Mouse (Mus musculus) limb, embryonic 10.5 days (tissue): ENCODE results near the gene Cntnap5b. TPM values are rescaled to one million over a fixed set of nuclear protein-coding genes. Genes with fewer than 3 reads are reported as not detected.

Source experiments
- DNase-seq: peaks from one replicate; pipeline ENCODE4 v3.0.0-alpha.2; 2017; ENCODE audit warnings: low spot score
- H3K27ac ChIP-seq: fragments of 300-500 bp; sonication (generic); 2 replicates; pipeline ENCODE4 v1.5.1; 2016; ENCODE audit warnings: mild to moderate bottlenecking
- H3K27me3 ChIP-seq: fragments of 300-500 bp; sonication (generic); 2 replicates; pipeline ENCODE4 v1.6.1; 2016; ENCODE audit warnings: low read depth, mild to moderate bottlenecking; ENCODE audit not compliant: poor library complexity, severe bottlenecking
- H3K36me3 ChIP-seq: fragments of 300-500 bp; sonication (generic); 2 replicates; pipeline ENCODE4 v1.6.1; 2016; ENCODE audit warnings: mild to moderate bottlenecking, moderate library complexity
- H3K4me1 ChIP-seq: fragments of 300-500 bp; sonication (generic); 2 replicates; pipeline ENCODE4 v1.6.1; 2016
- H3K4me3 ChIP-seq: fragments of 300-500 bp; sonication (generic); 2 replicates; pipeline ENCODE4 v1.5.1; 2016; ENCODE audit warnings: mild to moderate bottlenecking, moderate library complexity
- H3K9me3 ChIP-seq: fragments of 300-500 bp; sonication (generic); replicated peaks from 2 replicates; pipeline ENCODE4 v1.6.1; 2016; ENCODE audit warnings: mild to moderate bottlenecking
- WGBS: fragments of 180-500 bp; shearing (Covaris S2); methylation state at CpG from one replicate; pipeline ENCODE4 v1.1.7; 2016; 5-methylcytosine and 5-hydroxymethylcytosine counted together
- polyA plus RNA-seq: library from polyadenylated mRNA; unstranded; fragments of >200 nt; fragmentation: Nextera tagmentation; extraction: Ambion mirVana; gene quantifications from 2 replicates; pipeline ENCODE4 v1.2.1, GENCODE M21; 2016

Cntnap5b gene
- polyA plus RNA-seq, 1 experiment from 2014 or later: not detected

- WGBS: 87% methylated on average over 3 of the region's 3 CpGs
Measured at GRCm38 (mm10) chr1:100331066-100331465, 558.5 kb downstream of the Cntnap5b start.

DNA sequence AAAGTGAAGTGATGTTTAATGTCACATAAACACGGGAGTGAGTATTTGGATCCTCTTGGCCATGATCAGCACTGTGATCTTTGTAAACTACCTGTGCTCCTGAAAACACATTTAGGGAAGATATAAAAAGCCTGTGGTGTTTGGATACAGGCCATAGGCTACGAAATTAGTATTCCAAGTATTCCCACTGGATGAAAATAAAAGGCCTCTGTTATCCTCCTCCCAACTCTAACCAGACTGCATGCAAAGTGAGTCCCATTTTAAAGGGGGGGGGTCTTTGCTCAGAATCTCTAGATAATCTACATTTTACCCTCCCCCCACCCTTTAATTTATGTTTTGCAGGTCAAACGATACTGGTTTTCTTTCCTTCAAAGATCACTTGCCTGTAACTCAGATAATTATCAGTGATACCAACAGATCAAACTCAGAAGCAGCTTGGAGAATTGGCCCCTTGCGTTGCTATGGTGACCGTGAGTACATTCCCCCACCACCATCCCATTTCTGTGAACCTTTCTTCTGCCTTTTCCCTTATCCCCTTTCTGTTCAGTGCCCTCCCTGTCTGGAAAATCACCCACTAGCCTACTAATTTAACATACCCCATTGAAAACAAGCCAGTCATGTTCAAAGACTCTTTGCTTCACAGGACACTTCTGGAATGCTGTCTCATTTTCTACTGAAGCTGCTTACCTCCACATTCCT is 597.0 kb downstream of the Cntnap5b start:
- no peak overlapping the region for H3K27ac ChIP-seq
- WGBS: 80% methylated on average over 5 of the region's 5 CpGs
- H3K4me1 ChIP-seq: no peaks in the 10 kb centered on the region
- no peaks in the 10 kb centered on the region for H3K36me3 ChIP-seq
- no peak for DNase-seq
- no peak overlapping the region for H3K4me3 ChIP-seq
- no peaks in the 10 kb centered on the region for H3K9me3 ChIP-seq
- H3K27me3 ChIP-seq: no peaks in the 10 kb centered on the region

More at GRCm38 (mm10) chr1:100331066-100331465, 558.5 kb downstream of the Cntnap5b start:
- Histone ChIP-seq H3K4me1 (no peaks in the 10 kb centered on the region), H3K27ac (no peak overlapping the region), H3K4me3 (no peak overlapping the region), H3K27me3 (no peaks in the 10 kb centered on the region), H3K36me3 (no peaks in the 10 kb centered on the region), H3K9me3 (no peaks in the 10 kb centered on the region)
- DNase-seq: no peak

DNA sequence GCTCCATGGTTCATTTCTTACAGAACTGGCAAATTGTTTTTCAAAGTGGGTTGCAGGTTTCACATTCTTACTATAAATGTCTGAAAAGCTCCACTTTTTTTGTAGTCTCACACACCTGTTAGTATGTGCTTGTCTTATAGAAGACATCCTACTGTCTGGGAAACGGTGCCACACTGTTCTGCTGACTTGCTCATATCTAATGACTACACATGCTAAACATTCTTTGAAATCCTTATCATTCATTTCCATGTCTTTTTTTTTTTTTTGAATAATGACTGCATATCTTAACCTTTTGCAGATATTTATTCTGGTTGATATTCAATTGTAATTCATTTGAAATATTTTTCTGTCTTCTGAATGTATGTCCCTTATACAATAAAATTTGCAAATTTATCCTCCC is 613.7 kb downstream of the Cntnap5b start:
- H3K4me3 ChIP-seq: no peak overlapping the region
- no peaks in the 10 kb centered on the region for H3K36me3 ChIP-seq
- H3K9me3 ChIP-seq: no peaks in the 10 kb centered on the region
- H3K4me1 ChIP-seq: no peaks in the 10 kb centered on the region
- DNase-seq: no peak
- no peaks in the 10 kb centered on the region for H3K27me3 ChIP-seq
- H3K27ac ChIP-seq: no peak overlapping the region
- WGBS: 89% methylated on average over 1 of the region's 1 CpGs

GRCm38 (mm10) chr1:100394034-100394433 is 621.5 kb downstream of the Cntnap5b start:
- DNase-seq: no peak
- no peaks in the 10 kb centered on the region for H3K9me3 ChIP-seq
- no peak overlapping the region for H3K27ac ChIP-seq
- H3K4me1 ChIP-seq: no peaks in the 10 kb centered on the region
- no peak overlapping the region for H3K4me3 ChIP-seq
- H3K27me3 ChIP-seq: no peaks in the 10 kb centered on the region
- H3K36me3 ChIP-seq: no peaks in the 10 kb centered on the region

DNA sequence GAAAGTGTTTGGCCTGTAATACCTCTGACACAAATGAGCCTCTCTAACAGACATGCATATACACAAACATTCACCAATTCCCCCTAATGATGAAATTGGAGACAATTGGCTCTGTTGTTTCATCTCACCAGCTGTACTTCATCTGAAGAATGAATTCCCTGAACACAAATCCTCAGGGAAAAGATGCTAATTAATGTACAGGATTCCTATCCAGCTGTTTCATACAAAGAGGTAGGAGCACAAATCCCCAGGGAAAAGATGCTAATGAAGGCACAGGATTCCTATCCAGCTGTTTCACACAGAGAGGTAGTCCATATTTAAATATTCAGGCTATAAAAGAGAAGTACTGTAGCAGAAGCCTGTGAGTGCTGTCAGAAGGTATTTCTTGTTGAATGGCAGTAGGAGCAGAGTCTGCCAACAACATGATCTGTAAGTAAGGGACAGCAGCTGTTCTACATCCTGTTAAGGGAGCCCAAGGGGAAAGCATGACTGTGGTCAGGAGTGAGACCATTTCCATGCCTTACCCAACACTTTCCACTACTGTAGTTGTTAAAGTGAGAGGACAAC is 644.2 kb downstream of the Cntnap5b start:
- Histone ChIP-seq H3K9me3 (no peaks in the 10 kb centered on the region), H3K4me1 (no peaks in the 10 kb centered on the region), H3K36me3 (no peaks in the 10 kb centered on the region), H3K27ac (no peak overlapping the region), H3K27me3 (no peaks in the 10 kb centered on the region), H3K4me3 (no peak overlapping the region)
- DNase-seq: no peak

- H3K27me3 ChIP-seq: no peaks in the 10 kb centered on the region
- no peak overlapping the region for H3K4me3 ChIP-seq
- no peaks in the 10 kb centered on the region for H3K9me3 ChIP-seq
- WGBS: 96% methylated on average over 1 of the region's 1 CpGs
- no peak overlapping the region for H3K27ac ChIP-seq
- H3K4me1 ChIP-seq: no peaks in the 10 kb centered on the region
- no peaks in the 10 kb centered on the region for H3K36me3 ChIP-seq
- no peak for DNase-seq
Measured at GRCm38 (mm10) chr1:100430038-100430774, 657.6 kb downstream of the Cntnap5b start.

DNA sequence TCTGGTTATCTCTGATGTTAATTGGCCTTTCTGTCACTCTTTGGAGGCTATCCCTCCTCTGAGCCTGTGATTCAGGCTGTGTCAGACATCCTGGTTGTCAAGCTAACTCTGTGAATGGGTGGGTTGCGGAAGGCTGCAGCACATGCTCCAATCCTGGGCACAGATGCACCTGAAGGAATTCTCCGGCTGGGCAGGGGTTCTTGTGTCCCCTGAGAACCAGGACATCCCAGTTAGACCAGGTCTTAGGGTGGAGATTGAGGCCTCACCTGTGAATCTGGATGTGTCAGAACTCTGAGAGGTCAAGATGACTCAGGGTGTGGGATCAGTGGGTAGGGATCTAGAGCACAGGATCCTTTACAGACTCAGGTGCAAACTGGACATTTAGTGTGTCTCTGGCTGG is 691.3 kb downstream of the Cntnap5b start:
- DNase-seq: no peak
- 92% methylated on average over 2 of the region's 2 CpGs for WGBS
- H3K4me3 ChIP-seq: no peak overlapping the region
- no peaks in the 10 kb centered on the region for H3K4me1 ChIP-seq
- H3K27me3 ChIP-seq: no peaks in the 10 kb centered on the region
- no peak overlapping the region for H3K27ac ChIP-seq
- H3K9me3 ChIP-seq: no peaks in the 10 kb centered on the region
- H3K36me3 ChIP-seq: no peaks in the 10 kb centered on the region

DNA sequence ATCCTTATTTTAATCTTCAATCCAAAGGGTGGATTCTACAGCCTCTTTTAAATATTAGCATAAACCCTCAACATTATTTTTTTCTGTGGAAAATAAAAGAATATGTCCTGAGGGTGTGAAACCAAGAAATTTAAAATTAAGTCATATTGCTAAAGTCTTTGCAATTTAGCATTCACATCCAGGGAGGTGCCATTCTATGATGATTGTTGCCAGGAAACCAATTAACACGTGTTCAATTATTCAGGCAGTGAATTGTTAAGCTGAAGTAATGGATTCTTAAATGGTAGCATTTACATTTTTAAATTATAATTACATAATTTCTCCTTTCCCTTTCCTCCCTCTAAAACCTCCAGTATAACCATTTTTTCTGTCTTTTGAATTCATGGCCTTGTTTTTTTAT is 692.7 kb downstream of the Cntnap5b start:
- Histone ChIP-seq H3K27ac (no peak overlapping the region), H3K4me3 (no peak overlapping the region), H3K36me3 (no peaks in the 10 kb centered on the region), H3K27me3 (no peaks in the 10 kb centered on the region), H3K4me1 (no peaks in the 10 kb centered on the region), H3K9me3 (no peaks in the 10 kb centered on the region)
- DNase-seq: no peak
- 90% methylated on average over 1 of the region's 1 CpGs for WGBS

DNA sequence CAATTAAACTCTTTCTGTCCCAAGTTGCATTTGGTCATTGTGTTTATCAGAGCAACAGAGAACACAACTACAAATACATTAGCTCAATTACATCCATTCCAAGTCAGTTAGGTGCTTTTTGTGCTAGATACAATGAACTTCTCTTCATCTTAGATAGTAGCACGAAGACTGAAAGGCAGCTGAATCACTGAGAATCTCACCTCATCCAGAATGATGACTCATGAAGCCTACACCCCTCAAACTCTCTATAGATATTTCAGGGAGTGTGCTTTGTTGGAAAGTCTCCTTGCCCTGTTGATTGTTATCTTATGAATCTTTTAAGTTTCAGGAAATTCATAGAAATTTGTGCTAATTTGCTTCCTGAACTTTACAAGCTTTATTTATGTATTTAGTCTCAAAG is 695.0 kb downstream of the Cntnap5b start:
- Histone ChIP-seq H3K27me3 (no peaks in the 10 kb centered on the region), H3K36me3 (no peaks in the 10 kb centered on the region), H3K4me3 (no peak overlapping the region), H3K27ac (no peak overlapping the region), H3K9me3 (no peaks in the 10 kb centered on the region), H3K4me1 (no peaks in the 10 kb centered on the region)
- DNase-seq: no peak
- WGBS: 84% methylated on average over 1 of the region's 1 CpGs

DNA sequence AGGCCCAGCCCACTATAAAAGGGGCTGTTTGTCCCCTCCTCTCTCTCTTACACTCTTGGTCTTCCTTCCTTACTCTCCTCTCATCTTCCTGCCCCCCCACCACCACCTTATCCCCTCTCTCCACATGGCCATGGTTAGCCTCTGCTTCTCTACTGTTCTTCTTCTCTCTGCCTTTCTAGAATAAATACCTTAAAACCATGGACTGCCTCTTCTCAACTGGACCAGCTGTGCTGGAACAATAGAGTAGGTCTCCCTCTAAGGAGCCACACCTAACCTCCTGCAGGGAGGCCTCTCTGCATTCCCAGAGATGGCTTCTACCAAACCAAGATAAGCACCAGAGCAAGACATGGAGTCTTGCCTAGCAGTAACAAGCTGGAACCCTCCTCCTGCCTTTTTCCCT is 737.3 kb downstream of the Cntnap5b start:
- H3K27ac ChIP-seq: no peak overlapping the region
- H3K9me3 ChIP-seq: no peaks in the 10 kb centered on the region
- no peak overlapping the region for H3K4me3 ChIP-seq
- no peaks in the 10 kb centered on the region for H3K27me3 ChIP-seq
- H3K36me3 ChIP-seq: no peaks in the 10 kb centered on the region
- DNase-seq: no peak
- H3K4me1 ChIP-seq: no peaks in the 10 kb centered on the region
